Mouse (Mus musculus): ENCODE measurements around the gene Sdhaf3. TPM values are rescaled to one million over a fixed set of nuclear protein-coding genes. Genes with fewer than 3 reads are reported as not detected.
A peak's percentile ranks its signal among the peaks of the same experiment; 100 is the strongest.

Sdhaf3 gene
- polyA plus RNA-seq (2015; fragmentation: Nextera tagmentation; extraction: Ambion mirVana) = 5.3 and 5.7 TPM in 2 replicates

GRCm38 (mm10) chr6:6955764-6956561 lies at the start of gene Sdhaf3:
Sdhaf3 (plus strand) TSS chr6:6956004.
- peak; percentile 100 for ATAC-seq (replicated peaks; ENCODE audit: low FRiP score)
- WGBS = under 1% methylated on average over 52 of the region's 52 CpGs
- H3K9ac ChIP-seq = peak within 1 kb of the TSS; percentile 65
- H3K36me3 ChIP-seq = no peaks in the 10 kb centered on the region
- peaks cover 7% of the 10 kb centered on the region for H3K4me1 ChIP-seq
- H3K27me3 ChIP-seq = no peaks in the 10 kb centered on the region
- H3K4me2 ChIP-seq = peak within 1 kb of the TSS; percentile 66
- peak within 1 kb of the TSS; percentile 73 for H3K4me3 ChIP-seq (replicated peaks)
- H3K9me3 ChIP-seq (replicated peaks) = no peaks in the 10 kb centered on the region
- H3K27ac ChIP-seq = peak within 1 kb of the TSS; percentile 85

GRCm38 (mm10) chr6:6909586-6909985 lies 46.2 kb upstream of the Sdhaf3 start:
- WGBS = 52% methylated on average over 8 of the region's 8 CpGs
- H3K4me1 ChIP-seq = no peaks in the 10 kb centered on the region
- no peaks in the 10 kb centered on the region for H3K9me3 ChIP-seq (replicated peaks)
- H3K4me3 ChIP-seq (replicated peaks) = no peak overlapping the region
- H3K27me3 ChIP-seq = no peaks in the 10 kb centered on the region
- no peaks in the 10 kb centered on the region for H3K36me3 ChIP-seq
- no peak overlapping the region for H3K4me2 ChIP-seq
- no peak overlapping the region for H3K27ac ChIP-seq
- H3K9ac ChIP-seq = no peak overlapping the region
- no peak for ATAC-seq (replicated peaks; ENCODE audit: low FRiP score)

- Histone ChIP-seq H3K9ac (no peak overlapping the region), H3K4me2 (no peak overlapping the region), H3K27ac (no peak overlapping the region), H3K9me3 (replicated peaks) (no peaks in the 10 kb centered on the region), H3K4me3 (replicated peaks) (no peak overlapping the region), H3K27me3 (no peaks in the 10 kb centered on the region), H3K4me1 (no peaks in the 10 kb centered on the region), H3K36me3 (no peaks in the 10 kb centered on the region)
- 85% methylated on average over 1 of the region's 1 CpGs for WGBS
- no peak for ATAC-seq (replicated peaks; ENCODE audit: low FRiP score)
Measured at GRCm38 (mm10) chr6:6914304-6914703, 41.5 kb upstream of the Sdhaf3 start.

- H3K9me3 ChIP-seq (replicated peaks) = no peaks in the 10 kb centered on the region
- no peak overlapping the region for H3K4me3 ChIP-seq (replicated peaks)
- H3K36me3 ChIP-seq = no peaks in the 10 kb centered on the region
- H3K9ac ChIP-seq = no peak overlapping the region
- H3K4me2 ChIP-seq = no peak overlapping the region
- peak; percentile 73; the same call in 1 of the 2 replicates for ATAC-seq (replicated peaks; ENCODE audit: low FRiP score)
- H3K27me3 ChIP-seq = no peaks in the 10 kb centered on the region
- H3K27ac ChIP-seq = no peak overlapping the region
- 37% methylated on average over 5 of the region's 5 CpGs for WGBS
- H3K4me1 ChIP-seq = no peaks in the 10 kb centered on the region
Measured at GRCm38 (mm10) chr6:6914849-6915525, 40.8 kb upstream of the Sdhaf3 start.

- Histone ChIP-seq H3K4me3 (replicated peaks) (no peak overlapping the region), H3K9ac (no peak overlapping the region), H3K27ac (no peak overlapping the region), H3K27me3 (no peaks in the 10 kb centered on the region), H3K4me2 (no peak overlapping the region), H3K36me3 (no peaks in the 10 kb centered on the region), H3K4me1 (no peaks in the 10 kb centered on the region), H3K9me3 (replicated peaks) (no peaks in the 10 kb centered on the region)
- no peak for ATAC-seq (replicated peaks; ENCODE audit: low FRiP score)
- WGBS = 59% methylated on average over 9 of the region's 9 CpGs
Measured at GRCm38 (mm10) chr6:6915526-6915915, 40.3 kb upstream of the Sdhaf3 start.

- Histone ChIP-seq H3K4me2 (no peak overlapping the region), H3K9me3 (replicated peaks) (no peaks in the 10 kb centered on the region), H3K36me3 (no peaks in the 10 kb centered on the region), H3K9ac (no peak overlapping the region), H3K4me1 (no peaks in the 10 kb centered on the region), H3K4me3 (replicated peaks) (no peak overlapping the region), H3K27me3 (no peaks in the 10 kb centered on the region), H3K27ac (no peak overlapping the region)
- whole genome bisulfite sequencing = 94% methylated on average over 4 of the region's 4 CpGs
- ATAC-seq (replicated peaks; ENCODE audit: low FRiP score) = no peak
Measured at GRCm38 (mm10) chr6:6917334-6917733, 38.5 kb upstream of the Sdhaf3 start.

- Histone ChIP-seq H3K4me3 (replicated peaks) (no peak overlapping the region), H3K36me3 (no peaks in the 10 kb centered on the region), H3K4me1 (no peaks in the 10 kb centered on the region), H3K27me3 (no peaks in the 10 kb centered on the region), H3K9ac (no peak overlapping the region), H3K4me2 (no peak overlapping the region), H3K27ac (no peak overlapping the region), H3K9me3 (replicated peaks) (no peaks in the 10 kb centered on the region)
- ATAC-seq (replicated peaks; ENCODE audit: low FRiP score) = no peak
- 48% methylated on average over 1 of the region's 1 CpGs for WGBS
Measured at GRCm38 (mm10) chr6:6925264-6925663, 30.5 kb upstream of the Sdhaf3 start.

- Histone ChIP-seq H3K9ac (no peak overlapping the region), H3K4me2 (no peak overlapping the region), H3K9me3 (replicated peaks) (no peaks in the 10 kb centered on the region), H3K4me3 (replicated peaks) (no peak overlapping the region), H3K27ac (no peak overlapping the region), H3K27me3 (no peaks in the 10 kb centered on the region), H3K36me3 (no peaks in the 10 kb centered on the region), H3K4me1 (no peaks in the 10 kb centered on the region)
- no peak for ATAC-seq (replicated peaks; ENCODE audit: low FRiP score)
- WGBS = 80% methylated on average over 4 of the region's 4 CpGs
Measured at GRCm38 (mm10) chr6:6930831-6931230, 25.0 kb upstream of the Sdhaf3 start.

- H3K4me3 ChIP-seq (replicated peaks) = no peak overlapping the region
- no peaks in the 10 kb centered on the region for H3K4me1 ChIP-seq
- WGBS = 90% methylated on average over 4 of the region's 4 CpGs
- H3K9ac ChIP-seq = no peak overlapping the region
- no peak for ATAC-seq (replicated peaks; ENCODE audit: low FRiP score)
- no peaks in the 10 kb centered on the region for H3K9me3 ChIP-seq (replicated peaks)
- H3K27me3 ChIP-seq = no peaks in the 10 kb centered on the region
- H3K4me2 ChIP-seq = no peak overlapping the region
- no peaks in the 10 kb centered on the region for H3K36me3 ChIP-seq
- no peak overlapping the region for H3K27ac ChIP-seq
Measured at GRCm38 (mm10) chr6:6931507-6931906, 24.3 kb upstream of the Sdhaf3 start.

GRCm38 (mm10) chr6:6940845-6941244 lies 15.0 kb upstream of the Sdhaf3 start:
- WGBS = 44% methylated on average over 2 of the region's 2 CpGs

GRCm38 (mm10) chr6:6942813-6943212 lies 13.0 kb upstream of the Sdhaf3 start:
- no peaks in the 10 kb centered on the region for H3K27me3 ChIP-seq
- H3K36me3 ChIP-seq = no peaks in the 10 kb centered on the region
- ATAC-seq (replicated peaks; ENCODE audit: low FRiP score) = no peak
- H3K9me3 ChIP-seq (replicated peaks) = no peaks in the 10 kb centered on the region
- H3K4me3 ChIP-seq (replicated peaks) = no peak overlapping the region
- 52% methylated on average over 6 of the region's 6 CpGs for WGBS
- no peak overlapping the region for H3K4me2 ChIP-seq
- no peak overlapping the region for H3K9ac ChIP-seq
- H3K27ac ChIP-seq = no peak overlapping the region
- H3K4me1 ChIP-seq = no peaks in the 10 kb centered on the region

More at GRCm38 (mm10) chr6:6940845-6941244, 15.0 kb upstream of the Sdhaf3 start:
- H3K4me2 ChIP-seq = no peak overlapping the region
- H3K27me3 ChIP-seq = no peaks in the 10 kb centered on the region
- no peak overlapping the region for H3K4me3 ChIP-seq (replicated peaks)
- H3K4me1 ChIP-seq = no peaks in the 10 kb centered on the region
- ATAC-seq (replicated peaks; ENCODE audit: low FRiP score) = no peak
- no peak overlapping the region for H3K27ac ChIP-seq
- no peak overlapping the region for H3K9ac ChIP-seq
- H3K9me3 ChIP-seq (replicated peaks) = no peaks in the 10 kb centered on the region
- no peaks in the 10 kb centered on the region for H3K36me3 ChIP-seq

GRCm38 (mm10) chr6:6947650-6948049 lies 8.2 kb upstream of the Sdhaf3 start:
- H3K9me3 ChIP-seq (replicated peaks) = no peaks in the 10 kb centered on the region
- no peak overlapping the region for H3K27ac ChIP-seq
- no peak overlapping the region for H3K4me2 ChIP-seq
- no peak overlapping the region for H3K9ac ChIP-seq
- H3K4me1 ChIP-seq = no peaks in the 10 kb centered on the region
- H3K27me3 ChIP-seq = no peaks in the 10 kb centered on the region
- no peak overlapping the region for H3K4me3 ChIP-seq (replicated peaks)
- no peaks in the 10 kb centered on the region for H3K36me3 ChIP-seq
- WGBS = 30% methylated on average over 1 of the region's 1 CpGs
- ATAC-seq (replicated peaks; ENCODE audit: low FRiP score) = no peak

Measured in kidney, embryonic 15.5 days (tissue).